Mouse (Mus musculus): ENCODE data around the gene Gm28308.
A peak's percentile ranks its signal among the peaks of the same experiment; 100 is the strongest.

Gm28308 gene

GRCm38 (mm10) chr6:52232984-52233545 lies 19.9 kb upstream of the Gm28308 start:
- DNase-seq (ENCODE audit: low spot score in 2 of 2) = peak in 1 of 2 experiments; percentile 58

GRCm38 (mm10) chr6:52232568-52232965 lies 19.4 kb upstream of the Gm28308 start:
- DNase-seq (ENCODE audit: low spot score in 2 of 2) = peak in 1 of 2 experiments; percentile 61

GRCm38 (mm10) chr6:52231885-52232567 lies 18.9 kb upstream of the Gm28308 start:
- DNase-seq (ENCODE audit: low spot score in 2 of 2) = peak in 1 of 2 experiments; percentile 58

GRCm38 (mm10) chr6:52230516-52231165 lies 17.5 kb upstream of the Gm28308 start, which contains the start of gene Hoxa9:
Gene Hoxa9, minus strand, starts transcription at chr6:52231089.
- no peak for DNase-seq (ENCODE audit: low spot score in 2 of 2)

GRCm38 (mm10) chr6:52229558-52230416 lies 16.6 kb upstream of the Gm28308 start:
- DNase-seq (ENCODE audit: low spot score in 2 of 2) = no peak

GRCm38 (mm10) chr6:52228475-52229465 lies 15.6 kb upstream of the Gm28308 start:
- DNase-seq (ENCODE audit: low spot score in 2 of 2) = no peak

- no peak for DNase-seq (ENCODE audit: low spot score in 2 of 2)
Measured at GRCm38 (mm10) chr6:52227470-52228222, 14.5 kb upstream of the Gm28308 start.

- no peak for DNase-seq (ENCODE audit: low spot score in 2 of 2)
Measured at GRCm38 (mm10) chr6:52226569-52227257, 13.6 kb upstream of the Gm28308 start.

- peak; percentile 81 to 89 for DNase-seq (ENCODE audit: low spot score in 2 of 2)
Measured at GRCm38 (mm10) chr6:52225612-52226568, 12.8 kb upstream of the Gm28308 start.

GRCm38 (mm10) chr6:52224895-52225611 lies 11.9 kb upstream of the Gm28308 start:
- DNase-seq (ENCODE audit: low spot score in 2 of 2) = no peak

GRCm38 (mm10) chr6:52223939-52224760 lies 11.0 kb upstream of the Gm28308 start:
- no peak for DNase-seq (ENCODE audit: low spot score in 2 of 2)

GRCm38 (mm10) chr6:52222729-52223128 lies 9.6 kb upstream of the Gm28308 start:
- peak in 1 of 2 experiments; percentile 50 for DNase-seq (ENCODE audit: low spot score in 2 of 2)

- no peak for DNase-seq (ENCODE audit: low spot score in 2 of 2)
Measured at GRCm38 (mm10) chr6:52221993-52222685, 9.0 kb upstream of the Gm28308 start.

- peak; percentile 90 to 91 for DNase-seq (ENCODE audit: low spot score in 2 of 2)
Measured at GRCm38 (mm10) chr6:52221337-52221992, 8.3 kb upstream of the Gm28308 start, which contains the start of gene Hoxa7. Gene Hoxa7, minus strand, starts transcription at chr6:52221854.

GRCm38 (mm10) chr6:52220865-52221310 lies 7.7 kb upstream of the Gm28308 start:
- DNase-seq (ENCODE audit: low spot score in 2 of 2) = no peak

Measured in urinary bladder, postnatal 4 days (tissue).